In the genomic region with DNA sequence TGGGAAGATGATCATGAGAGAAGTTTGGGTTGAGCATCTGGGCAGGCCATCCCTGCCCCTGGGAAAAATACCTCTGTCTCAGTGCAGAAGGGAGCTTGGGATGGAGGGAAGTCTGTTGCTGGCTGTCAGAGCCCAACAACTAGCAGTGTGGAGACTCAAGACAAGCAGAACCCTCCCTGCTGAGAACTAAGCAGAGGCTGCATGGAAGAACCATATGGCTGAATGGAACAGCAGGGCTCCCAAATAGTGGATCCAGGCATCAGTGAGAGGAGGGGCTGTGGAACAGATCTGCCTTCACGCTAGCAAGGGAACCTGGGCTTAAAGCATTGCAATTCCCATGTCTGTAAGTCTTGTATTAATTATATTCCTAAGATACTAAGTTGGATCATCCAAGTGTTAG, we compare ENCODE assay signal across 25 mouse cellular contexts. TPM values are rescaled to one million over a fixed set of nuclear protein-coding genes. Genes with fewer than 3 reads are reported as not detected.
DNase-seq lines count a peak whose midpoint lies in the region; ATAC-seq and TF ChIP-seq lines count a peak whose summit lies in the region.
"Had no signal": no experiment of that assay in that cellular context is flagged by ENCODE, and none has a peak within 500 bp of the region (broad histone marks: within the 10 kb centered on the region; RNA-seq: fewer than 3 reads in every experiment).

No protein-coding gene starts in this region.

- H3K4me1 ChIP-seq in kidney, embryonic 15.5 days = peaks cover 12% of the 10 kb centered on the region; the same call in 1 of the 2 replicates
- H3K4me1 ChIP-seq in hindbrain, embryonic 12.5 days = no peaks in the 10 kb centered on the region
- H3K4me1 ChIP-seq: embryonic facial prominence, embryonic 12.5 days; embryonic facial prominence, embryonic 15.5 days; heart, embryonic 10.5 days; heart, embryonic 13.5 days; hindbrain, embryonic 15.5 days had no signal

- no peak overlapping the region for H3K4me2 ChIP-seq in kidney, embryonic 15.5 days
- no peak overlapping the region for H3K4me2 ChIP-seq in hindbrain, embryonic 12.5 days (replicated peaks)
- H3K4me2 ChIP-seq: embryonic facial prominence, embryonic 12.5 days; embryonic facial prominence, embryonic 15.5 days; heart, embryonic 13.5 days; hindbrain, embryonic 15.5 days had no signal

- peak; percentile 38 for DNase-seq in cerebellum, adult 9-10 months
- DNase-seq in cerebellum, postnatal 10 days = no peak
- DNase-seq in kidney, postnatal 25 days = no peak
- DNase-seq in layer of hippocampus, adult 2 months (ENCODE audit: low spot score in 2 of 2) = peak; percentile 35 to 69
- no peak for DNase-seq in layer of hippocampus, postnatal 14 days (ENCODE audit: low spot score in 2 of 2)
- DNase-seq: adrenal gland, adult 2 months; adrenal gland, postnatal 14 days; cerebellum, adult 8-10 months; forebrain, postnatal 0 days; gastrocnemius, postnatal 10 days; gastrocnemius, postnatal 36 days; heart, adult 2 months; heart, postnatal 14 days; heart, postnatal 4 days had no signal

- 84% methylated on average over 1 of the region's 1 CpGs for WGBS in kidney, embryonic 15.5 days
- WGBS in hindbrain, embryonic 12.5 days = 43% methylated on average over 1 of the region's 1 CpGs

- H3K9ac ChIP-seq in kidney, embryonic 15.5 days = no peak overlapping the region
- H3K9ac ChIP-seq in hindbrain, embryonic 12.5 days = no peak overlapping the region
- H3K9ac ChIP-seq: embryonic facial prominence, embryonic 12.5 days; embryonic facial prominence, embryonic 15.5 days; forebrain, postnatal 0 days; heart, embryonic 13.5 days; hindbrain, embryonic 15.5 days had no signal

- H3K36me3 ChIP-seq in kidney, embryonic 15.5 days = no peaks in the 10 kb centered on the region
- no peaks in the 10 kb centered on the region for H3K36me3 ChIP-seq in hindbrain, embryonic 12.5 days
- H3K36me3 ChIP-seq: embryonic facial prominence, embryonic 12.5 days; embryonic facial prominence, embryonic 15.5 days; heart, embryonic 10.5 days; heart, embryonic 13.5 days; hindbrain, embryonic 15.5 days had no signal

- no peaks in the 10 kb centered on the region for H3K9me3 ChIP-seq in kidney, embryonic 15.5 days (replicated peaks)
- no peaks in the 10 kb centered on the region for H3K9me3 ChIP-seq in hindbrain, embryonic 12.5 days (replicated peaks)
- H3K9me3 ChIP-seq: embryonic facial prominence, embryonic 12.5 days; embryonic facial prominence, embryonic 15.5 days; heart, embryonic 10.5 days; heart, embryonic 13.5 days; hindbrain, embryonic 15.5 days had no signal

- ATAC-seq in kidney, embryonic 15.5 days (replicated peaks; ENCODE audit: low FRiP score) = no peak
- no peak for ATAC-seq in hindbrain, embryonic 12.5 days (ENCODE audit: low FRiP score)
- ATAC-seq: CD4-positive, CD25-positive, alpha-beta regulatory T cell, adult 4 months; forebrain, embryonic 14.5 days; forebrain, postnatal 0 days; intestine, postnatal 0 days had no signal

- no peak for TF ChIP-seq CTCF in layer of hippocampus, adult 2 months (conservative IDR thresholded peaks at IDR 0.05)

- H3K27ac ChIP-seq in kidney, embryonic 15.5 days = peak overlapping the region; percentile 48; the same call in 1 of the 2 replicates
- H3K27ac ChIP-seq in layer of hippocampus, adult 2 months = peak overlapping the region; percentile 52; the same call in 1 of the 2 replicates
- H3K27ac ChIP-seq in hindbrain, embryonic 12.5 days = no peak overlapping the region
- H3K27ac ChIP-seq: embryonic facial prominence, embryonic 12.5 days; embryonic facial prominence, embryonic 15.5 days; heart, adult 2 months; heart, embryonic 10.5 days; heart, embryonic 13.5 days; hindbrain, embryonic 15.5 days had no signal

- H3K27me3 ChIP-seq in kidney, embryonic 15.5 days = no peaks in the 10 kb centered on the region
- H3K27me3 ChIP-seq in hindbrain, embryonic 12.5 days = no peaks in the 10 kb centered on the region
- H3K27me3 ChIP-seq: embryonic facial prominence, embryonic 12.5 days; embryonic facial prominence, embryonic 15.5 days; heart, embryonic 13.5 days; hindbrain, embryonic 15.5 days had no signal

- no peak overlapping the region for H3K4me3 ChIP-seq in kidney, embryonic 15.5 days (replicated peaks)
- H3K4me3 ChIP-seq in layer of hippocampus, adult 2 months = no peak overlapping the region
- H3K4me3 ChIP-seq in hindbrain, embryonic 12.5 days = no peak overlapping the region
- H3K4me3 ChIP-seq: embryonic facial prominence, embryonic 12.5 days; embryonic facial prominence, embryonic 15.5 days; heart, adult 2 months; heart, embryonic 10.5 days; heart, embryonic 13.5 days; hindbrain, embryonic 15.5 days had no signal

RNA-seq across cellular contexts. Expression of gene Fmn1, which starts 46.4 kb away (rescaled TPM):
- polyA plus RNA-seq in kidney, embryonic 15.5 days (2015; fragmentation: Nextera tagmentation; extraction: Ambion mirVana) = 8.0 and 9.1 TPM in 2 replicates
- 10 to 100 TPM; 43.3 to 47.3 TPM for total RNA-seq in layer of hippocampus, adult 2 months (2021)
- 10 to 100 TPM; 20.0 to 22.4 TPM for total RNA-seq in layer of hippocampus, postnatal 14 days (2021)
- polyA plus RNA-seq in hindbrain, embryonic 12.5 days (2016; fragmentation: Nextera tagmentation; extraction: Ambion mirVana) = 1.7 and 2.3 TPM in 2 replicates
- total RNA-seq: MEL had no signal

Comparison
In these comparisons a context has a peak if more than half of its experiments do, and no peak if none do; other contexts are left out.
1. DNase-seq: peak in cerebellum, adult 9-10 months (single experiment) and layer of hippocampus, adult 2 months (2 of 2); none in cerebellum, postnatal 10 days (0 of 2), kidney, postnatal 25 days (0 of 2) and layer of hippocampus, postnatal 14 days (0 of 2).